Mouse (Mus musculus): ENCODE measurements at regions not wholly inside any gene's neighbourhood (a gene's known extent, or its start where the extent isn't known, plus 50 kb on each side); places are given as distances from the start of the nearest gene placed in this dataset.
A peak's percentile ranks its signal among the peaks of the same experiment; 100 is the strongest.

DNA sequence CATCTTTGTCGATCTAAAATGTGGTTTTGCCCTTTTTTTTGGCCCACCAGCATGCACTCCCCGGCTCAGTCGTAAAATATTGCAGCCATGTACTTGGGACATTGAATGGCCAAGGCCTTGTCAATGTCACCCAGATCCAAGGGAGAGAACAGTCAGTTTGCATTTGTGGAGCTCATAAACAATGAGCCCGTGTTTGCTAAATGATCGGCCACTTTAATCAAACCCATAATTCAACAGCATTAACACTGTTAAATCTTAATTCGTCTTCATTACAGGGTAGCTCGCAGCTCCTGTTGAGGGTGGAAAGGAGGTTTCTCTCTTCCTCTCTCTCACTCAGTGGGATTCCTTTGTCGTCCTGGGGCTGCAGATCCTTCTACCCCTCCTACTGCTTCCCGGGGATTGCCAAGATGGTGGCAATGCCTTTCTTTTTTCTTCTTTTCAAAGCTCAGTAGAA is 69.0 kb upstream of the Ephb1 start:
- WGBS = 19% methylated on average over 9 of the region's 9 CpGs
- H3K9ac ChIP-seq (ENCODE audit: low read depth, low read length) = 0 out of 2 replicates have a peak overlapping the region, but pooled peaks have one; percentile 2

DNA sequence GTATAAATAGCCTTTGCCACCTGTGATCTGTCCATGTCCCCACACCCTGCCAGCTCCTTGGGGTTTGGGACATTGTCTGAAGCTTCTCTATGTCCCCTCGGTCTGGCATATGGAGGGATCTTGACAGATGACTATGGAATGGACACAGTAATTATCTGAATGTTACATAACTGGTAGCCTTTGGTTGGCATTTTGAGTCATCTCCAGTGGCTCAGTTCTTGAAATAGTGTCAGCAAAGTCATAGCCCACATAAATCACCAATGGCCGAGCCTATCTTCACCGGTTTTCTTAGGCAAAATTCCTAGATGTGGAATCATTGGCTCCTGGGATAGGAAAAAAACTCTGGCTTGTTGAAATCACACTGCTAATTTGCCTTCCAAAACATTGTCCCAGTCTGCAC is 67.3 kb upstream of the Ephb1 start:
- H3K4me3 ChIP-seq (ENCODE audit: low read length) = no peak overlapping the region
- H3K9me3 ChIP-seq (ENCODE audit: control insufficient read depth, low read length) = no peaks in the 10 kb centered on the region
- ATAC-seq (ENCODE audit: low FRiP score, low TSS enrichment) = no peak
- no peaks in the 10 kb centered on the region for H3K36me3 ChIP-seq (ENCODE audit: control insufficient read depth, insufficient read depth, low read length)
- 80% methylated on average over 3 of the region's 3 CpGs for WGBS
- no peaks in the 10 kb centered on the region for H3K27me3 ChIP-seq (ENCODE audit: control insufficient read depth, insufficient read depth, low read length)
- no peak overlapping the region for H3K9ac ChIP-seq (ENCODE audit: low read depth, low read length)
- peaks cover 15% of the 10 kb centered on the region for H3K4me1 ChIP-seq (ENCODE audit: control insufficient read depth, insufficient read depth, low read length)
- no peak overlapping the region for H3K4me2 ChIP-seq (replicated peaks; ENCODE audit: low read depth, low read length)
- no peak overlapping the region for H3K27ac ChIP-seq (ENCODE audit: low read depth, low read length)

More for the DNA sequence above, 69.0 kb upstream of the Ephb1 start:
- Histone ChIP-seq H3K9me3 (ENCODE audit: control insufficient read depth, low read length) (no peaks in the 10 kb centered on the region), H3K36me3 (ENCODE audit: control insufficient read depth, insufficient read depth, low read length) (no peaks in the 10 kb centered on the region), H3K27me3 (ENCODE audit: control insufficient read depth, insufficient read depth, low read length) (no peaks in the 10 kb centered on the region), H3K4me1 (ENCODE audit: control insufficient read depth, insufficient read depth, low read length) (peaks cover 15% of the 10 kb centered on the region), H3K4me3 (ENCODE audit: low read length) (peak overlapping the region; percentile 6; the same call in 1 of the 2 replicates), H3K27ac (ENCODE audit: low read depth, low read length) (no peak overlapping the region; the same call in 1 of the 2 replicates), H3K4me2 (replicated peaks; ENCODE audit: low read depth, low read length) (peak overlapping the region; percentile 18)
- ATAC-seq (ENCODE audit: low FRiP score, low TSS enrichment) = peak; percentile 35; the same call in 1 of the 2 replicates

DNA sequence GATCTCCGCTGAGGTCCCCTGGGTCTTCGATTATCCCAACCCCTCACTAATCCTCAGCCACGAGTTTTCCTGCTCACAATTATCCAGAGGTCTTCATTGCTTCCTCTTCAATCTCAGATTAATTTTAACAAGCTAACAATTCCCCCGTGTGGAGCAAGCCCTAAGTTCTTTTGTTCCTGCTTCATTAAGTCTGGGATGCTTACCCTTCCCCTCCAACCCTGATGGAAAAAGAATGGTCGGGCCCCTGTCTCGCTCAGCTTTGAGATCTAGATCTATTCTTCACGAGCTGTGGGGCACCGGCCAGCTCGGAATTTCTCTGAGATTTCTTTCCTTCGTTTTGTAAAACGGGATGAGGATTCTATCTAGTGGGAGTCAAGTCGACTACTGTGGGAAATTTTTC is 65.7 kb upstream of the Ephb1 start:
- Histone ChIP-seq H3K4me1 (ENCODE audit: control insufficient read depth, insufficient read depth, low read length) (peaks cover 15% of the 10 kb centered on the region), H3K27ac (ENCODE audit: low read depth, low read length) (no peak overlapping the region), H3K36me3 (ENCODE audit: control insufficient read depth, insufficient read depth, low read length) (no peaks in the 10 kb centered on the region), H3K4me3 (ENCODE audit: low read length) (no peak overlapping the region), H3K27me3 (ENCODE audit: control insufficient read depth, insufficient read depth, low read length) (no peaks in the 10 kb centered on the region), H3K4me2 (replicated peaks; ENCODE audit: low read depth, low read length) (no peak overlapping the region), H3K9ac (ENCODE audit: low read depth, low read length) (no peak overlapping the region), H3K9me3 (ENCODE audit: control insufficient read depth, low read length) (no peaks in the 10 kb centered on the region)
- 42% methylated on average over 12 of the region's 12 CpGs for WGBS
- no peak for ATAC-seq (ENCODE audit: low FRiP score, low TSS enrichment)

DNA sequence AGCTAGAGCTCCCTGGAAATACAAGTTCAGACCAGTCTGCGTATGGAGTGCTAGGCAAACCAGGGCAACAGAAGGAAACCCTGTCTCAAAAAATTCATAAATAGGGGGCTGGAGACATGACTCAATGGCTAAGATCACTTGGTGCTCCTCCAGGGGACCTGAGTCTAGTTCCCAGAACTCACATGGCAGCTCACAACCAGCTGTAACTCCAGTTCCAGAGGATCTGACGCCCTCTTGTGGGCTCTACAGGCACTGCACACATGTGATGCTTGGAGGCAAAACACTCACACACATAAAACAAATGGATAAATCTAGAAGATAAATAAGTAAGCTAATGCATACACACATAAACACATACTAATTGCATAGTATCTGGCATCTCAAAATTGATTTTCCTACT is 59.1 kb upstream of the Ephb1 start:
- H3K27me3 ChIP-seq (ENCODE audit: control insufficient read depth, insufficient read depth, low read length) = no peaks in the 10 kb centered on the region
- no peak overlapping the region for H3K9ac ChIP-seq (ENCODE audit: low read depth, low read length)
- H3K9me3 ChIP-seq (ENCODE audit: control insufficient read depth, low read length) = no peaks in the 10 kb centered on the region
- no peak for ATAC-seq (ENCODE audit: low FRiP score, low TSS enrichment)
- no peak overlapping the region for H3K27ac ChIP-seq (ENCODE audit: low read depth, low read length)
- H3K4me2 ChIP-seq (replicated peaks; ENCODE audit: low read depth, low read length) = no peak overlapping the region
- H3K36me3 ChIP-seq (ENCODE audit: control insufficient read depth, insufficient read depth, low read length) = no peaks in the 10 kb centered on the region
- no peak overlapping the region for H3K4me3 ChIP-seq (ENCODE audit: low read length)
- no peaks in the 10 kb centered on the region for H3K4me1 ChIP-seq (ENCODE audit: control insufficient read depth, insufficient read depth, low read length)
- 67% methylated on average over 2 of the region's 2 CpGs for WGBS

DNA sequence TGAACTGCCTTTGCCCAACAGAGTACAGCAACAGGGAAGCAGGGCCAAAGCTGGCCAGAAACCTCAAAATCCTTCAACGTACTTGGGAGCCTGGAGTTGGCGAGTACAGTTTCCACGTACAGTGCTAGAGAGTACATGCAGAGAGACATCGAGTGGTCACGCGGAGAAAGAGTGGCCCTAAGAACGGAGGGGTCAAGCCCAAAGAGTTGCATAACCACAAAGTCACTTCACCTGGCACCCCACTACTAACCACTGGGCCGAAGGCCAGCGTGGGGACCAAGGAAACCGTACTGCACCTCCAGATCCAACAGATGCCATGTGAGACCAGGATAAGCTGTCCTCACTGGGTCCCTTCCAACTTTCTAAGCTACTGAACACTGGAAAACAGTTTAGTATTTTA is 56.2 kb upstream of the Ephb1 start:
- ATAC-seq (ENCODE audit: low FRiP score, low TSS enrichment) = no peak
- Histone ChIP-seq H3K9ac (ENCODE audit: low read depth, low read length) (no peak overlapping the region), H3K27me3 (ENCODE audit: control insufficient read depth, insufficient read depth, low read length) (no peaks in the 10 kb centered on the region), H3K36me3 (ENCODE audit: control insufficient read depth, insufficient read depth, low read length) (no peaks in the 10 kb centered on the region), H3K4me2 (replicated peaks; ENCODE audit: low read depth, low read length) (no peak overlapping the region), H3K4me1 (ENCODE audit: control insufficient read depth, insufficient read depth, low read length) (no peaks in the 10 kb centered on the region), H3K9me3 (ENCODE audit: control insufficient read depth, low read length) (no peaks in the 10 kb centered on the region), H3K27ac (ENCODE audit: low read depth, low read length) (no peak overlapping the region), H3K4me3 (ENCODE audit: low read length) (no peak overlapping the region)
- WGBS = 96% methylated on average over 10 of the region's 10 CpGs

DNA sequence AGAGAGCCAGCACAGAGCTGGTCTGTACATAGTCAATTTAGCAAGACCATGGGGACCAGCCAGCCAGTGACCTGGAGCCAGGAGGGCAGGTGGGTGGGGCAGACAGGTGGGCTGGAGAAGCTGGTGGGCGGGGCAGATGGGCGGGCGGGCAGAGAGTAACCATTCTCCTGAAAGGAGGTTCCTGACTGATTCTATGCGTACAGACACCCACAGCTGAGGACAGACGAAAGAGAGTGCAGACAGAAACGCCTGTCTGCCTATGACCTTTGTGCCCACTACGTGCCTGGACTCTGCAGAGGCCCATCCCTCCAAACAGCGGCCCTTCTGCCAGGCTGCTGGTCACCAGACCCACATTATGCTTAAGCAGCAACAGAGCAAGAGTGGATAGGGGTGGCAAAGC is 51.5 kb upstream of the Ephb1 start:
- Histone ChIP-seq H3K36me3 (ENCODE audit: control insufficient read depth, insufficient read depth, low read length) (no peaks in the 10 kb centered on the region), H3K4me2 (replicated peaks; ENCODE audit: low read depth, low read length) (no peak overlapping the region), H3K27me3 (ENCODE audit: control insufficient read depth, insufficient read depth, low read length) (0 out of 2 replicates have a peak, but pooled peaks cover 2% of the 10 kb centered on the region), H3K4me1 (ENCODE audit: control insufficient read depth, insufficient read depth, low read length) (no peaks in the 10 kb centered on the region), H3K4me3 (ENCODE audit: low read length) (no peak overlapping the region), H3K27ac (ENCODE audit: low read depth, low read length) (no peak overlapping the region), H3K9ac (ENCODE audit: low read depth, low read length) (no peak overlapping the region), H3K9me3 (ENCODE audit: control insufficient read depth, low read length) (no peaks in the 10 kb centered on the region)
- WGBS = 24% methylated on average over 5 of the region's 8 CpGs
- no peak for ATAC-seq (ENCODE audit: low FRiP score, low TSS enrichment)

Measured in kidney, embryonic 14.5 days (tissue).